Mouse (Mus musculus): ENCODE data around the gene Lin7a.

DNA sequence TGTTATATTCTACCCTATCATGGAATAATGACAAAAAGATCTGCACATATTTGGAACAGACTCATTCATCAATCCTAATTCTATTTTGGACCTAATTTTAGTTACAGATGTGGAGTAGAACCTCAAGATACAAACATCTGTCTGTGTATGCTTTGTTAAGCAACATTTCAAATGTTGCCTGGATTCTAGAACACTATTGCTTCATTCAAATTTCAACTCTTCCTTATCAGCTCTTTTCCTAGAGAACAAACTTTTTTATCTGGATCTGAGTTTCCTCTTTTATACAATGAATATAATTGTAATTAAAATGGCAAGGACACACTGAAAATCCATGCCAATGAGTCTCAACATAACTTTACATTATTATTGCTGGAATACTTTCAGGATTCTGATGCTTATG lies 43.8 kb downstream of the Lin7a start:
- TF ChIP-seq CTCF (conservative IDR thresholded peaks at IDR 0.05 in 1 of 2, IDR thresholded peaks at IDR 0.05 in 1 of 2; ENCODE audit: low read depth in 2 of 2, low read length in 2 of 2) (no peak), USF2 (conservative IDR thresholded peaks at IDR 0.05; ENCODE audit: low read depth, low read length) (no peak), ZC3H11A (IDR thresholded peaks at IDR 0.05; ENCODE audit: low read depth, low read length) (no peak), UBTF (IDR thresholded peaks at IDR 0.05; ENCODE audit: low read depth, low read length) (no peak), POLR2A (IDR thresholded peaks at IDR 0.05; ENCODE audit: low read depth, low read length) (no peak), POLR2AphosphoS2 (IDR thresholded peaks at IDR 0.05; ENCODE audit: low read depth, low read length) (no peak), TCF12 (IDR thresholded peaks at IDR 0.05; ENCODE audit: low read depth, low read length) (no peak), MAFK (IDR thresholded peaks at IDR 0.05; ENCODE audit: insufficient replicate concordance, low read length) (no peak)
